Mouse (Mus musculus): ENCODE data around the gene Phactr3.

DNA sequence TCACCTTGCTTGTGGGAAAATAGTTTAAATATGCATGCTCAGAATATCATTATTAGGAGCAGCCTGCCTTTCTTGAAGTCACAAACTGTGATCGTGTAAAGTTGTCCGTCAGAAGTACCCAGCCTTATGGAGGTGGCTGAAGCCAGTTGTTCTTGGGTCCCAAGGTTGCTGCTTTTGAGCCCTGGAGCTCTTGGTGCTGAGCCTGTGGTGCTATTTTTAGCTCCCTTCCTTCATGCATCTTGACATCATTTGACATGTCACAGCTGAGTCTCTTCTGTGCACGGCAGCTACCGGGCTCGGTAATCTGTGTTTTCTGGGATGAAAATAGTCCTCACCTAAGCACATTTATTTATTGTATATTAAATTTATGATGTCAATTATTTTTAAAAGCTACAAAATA lies 76.1 kb downstream of the Phactr3 start:
- TF ChIP-seq POLR2A (IDR thresholded peaks at IDR 0.05; ENCODE audit: insufficient read length, low read depth) (no peak), TCF12 (IDR thresholded peaks at IDR 0.05; ENCODE audit: insufficient read depth, poor library complexity, severe bottlenecking) (no peak), E2F4 (IDR thresholded peaks at IDR 0.05; ENCODE audit: insufficient read depth) (no peak), MAX (IDR thresholded peaks at IDR 0.05; ENCODE audit: low read depth) (no peak)

All from myocyte (in vitro differentiated cells).